Mouse (Mus musculus) bone marrow, adult 2 months (tissue): ENCODE measurements around the gene Ahcy. TPM values are rescaled to one million over a fixed set of nuclear protein-coding genes. Genes with fewer than 3 reads are reported as not detected.
"Not testable (repeated sequence)": the region's sequence is repeated elsewhere in the genome, so short reads cannot be mapped to it uniquely, and the experiment has no call there.

Experiments
- H3K27ac ChIP-seq: fragments of 200-500 bp; 2 replicates; pipeline ENCODE4 v1.5.1; 2012; ENCODE audit warnings: low read depth, mild to moderate bottlenecking, control low read depth, inconsistent platforms, low read length; ENCODE audit not compliant: control insufficient read depth, poor library complexity, insufficient read depth
- H3K4me1 ChIP-seq: fragments of 200-500 bp; 2 replicates; pipeline ENCODE4 v1.6.1; 2011; ENCODE audit warnings: low read length; ENCODE audit not compliant: control insufficient read depth, insufficient read depth
- H3K4me3 ChIP-seq: fragments of 200-500 bp; replicated peaks from 2 replicates; pipeline ENCODE3; 2011; ENCODE audit warnings: mild to moderate bottlenecking, low read depth, low read length, control low read depth; ENCODE audit not compliant: control insufficient read depth
- CTCF ChIP-seq: fragments of 200-500 bp; IDR thresholded peaks from 2 replicates; pipeline ENCODE4 v1.5.1; 2011; ENCODE audit warnings: low read length, control low read depth; ENCODE audit not compliant: control insufficient read depth, insufficient read depth
- POLR2A ChIP-seq: fragments of 200-500 bp; IDR thresholded peaks from 2 replicates; pipeline ENCODE4 v1.6.1; 2011; ENCODE audit warnings: low read depth, mild to moderate bottlenecking, control low read depth, low read length, borderline replicate concordance; ENCODE audit not compliant: control insufficient read depth
- WGBS: fragments of 180-500 bp; shearing (Covaris S2); methylation state at CpG from one replicate; pipeline ENCODE4 v1.1.7; 2018; 5-methylcytosine and 5-hydroxymethylcytosine counted together
- polyA plus RNA-seq: library from polyadenylated mRNA; stranded (reverse); fragments of >200 nt; gene quantifications from 2 replicates; pipeline ENCODE4 v1.2.4, GENCODE M21; 2011; ENCODE audit warnings: low replicate concordance; ENCODE audit not compliant: missing spikeins, insufficient read depth, insufficient read length

The Ahcy gene
- 11.7 and 18.5 TPM in 2 replicates for polyA plus RNA-seq

GRCm38 (mm10) chr2:155073978-155074765 is at the start of gene Ahcy:
Gene Ahcy, minus strand, starts transcription at chr2:155074497.
- Histone ChIP-seq H3K4me1 (peaks cover 3% of the 10 kb centered on the region), H3K4me3 (peak within 1 kb of the TSS; percentile 89), H3K27ac (peak within 1 kb of the TSS; percentile 69)
- under 1% methylated on average over 56 of the region's 56 CpGs for WGBS
- TF ChIP-seq CTCF: no peak
- TF ChIP-seq POLR2A: peak; percentile 38; the same call in 1 of the 2 replicates

GRCm38 (mm10) chr2:155115216-155115830 is 41.0 kb upstream of the Ahcy start:
- Histone ChIP-seq H3K27ac (no peak overlapping the region), H3K4me1 (no peaks in the 10 kb centered on the region), H3K4me3 (no peak overlapping the region)
- no peak for TF ChIP-seq POLR2A
- TF ChIP-seq CTCF: no peak
- 65% methylated on average over 7 of the region's 7 CpGs for WGBS

GRCm38 (mm10) chr2:155107276-155107675 is 33.0 kb upstream of the Ahcy start:
- H3K4me1 ChIP-seq, H3K27ac ChIP-seq: not testable (repeated sequence)
- WGBS: 47% methylated on average over 9 of the region's 9 CpGs

GRCm38 (mm10) chr2:155103607-155104006 is 29.3 kb upstream of the Ahcy start:
- TF ChIP-seq CTCF (no peak), POLR2A (no peak)
- Histone ChIP-seq H3K4me3 (no peak overlapping the region), H3K27ac (no peak overlapping the region), H3K4me1 (peaks cover 4% of the 10 kb centered on the region)
- WGBS: 79% methylated on average over 6 of the region's 6 CpGs

More at GRCm38 (mm10) chr2:155107276-155107675, 33.0 kb upstream of the Ahcy start:
- H3K4me3 ChIP-seq: not testable (repeated sequence)

- no peak for TF ChIP-seq POLR2A
- TF ChIP-seq CTCF: no peak
- H3K4me3 ChIP-seq: no peak overlapping the region
- peak overlapping the region; percentile 26; the same call in 1 of the 2 replicates for H3K27ac ChIP-seq
- H3K4me1 ChIP-seq: peaks cover 4% of the 10 kb centered on the region
- 45% methylated on average over 6 of the region's 6 CpGs for WGBS
Observed at GRCm38 (mm10) chr2:155101761-155102181, 27.5 kb upstream of the Ahcy start.

- H3K27ac ChIP-seq: peak overlapping the region; percentile 74
- WGBS: 8% methylated on average over 3 of the region's 3 CpGs
- H3K4me1 ChIP-seq: peaks cover 4% of the 10 kb centered on the region
- H3K4me3 ChIP-seq: no peak overlapping the region
- TF ChIP-seq CTCF: no peak
- no peak for TF ChIP-seq POLR2A
Observed at GRCm38 (mm10) chr2:155100796-155101259, 26.5 kb upstream of the Ahcy start.

- no peak overlapping the region for H3K4me3 ChIP-seq
- H3K27ac ChIP-seq: no peak overlapping the region
- TF ChIP-seq CTCF (no peak), POLR2A (no peak)
- WGBS: 75% methylated on average over 14 of the region's 14 CpGs
- H3K4me1 ChIP-seq: peaks cover 4% of the 10 kb centered on the region
Observed at GRCm38 (mm10) chr2:155099994-155100795, 25.9 kb upstream of the Ahcy start.

GRCm38 (mm10) chr2:155099421-155099820 is 25.1 kb upstream of the Ahcy start:
- 82% methylated on average over 7 of the region's 7 CpGs for WGBS
- Histone ChIP-seq H3K27ac (no peak overlapping the region), H3K4me1 (peaks cover 4% of the 10 kb centered on the region), H3K4me3 (no peak overlapping the region)
- no peak for TF ChIP-seq CTCF
- no peak for TF ChIP-seq POLR2A
